Mouse (Mus musculus): Measurements from ENCODE around the gene Ephb2. TPM values are rescaled to one million over a fixed set of nuclear protein-coding genes. Genes with fewer than 3 reads are reported as not detected.
A peak's percentile ranks its signal among the peaks of the same experiment; 100 is the strongest.

Ephb2 gene
- total RNA-seq, 2 experiments from 2014 or later, result 14.9 to 16.1 TPM

- peak; percentile 43 to 72 for DNase-seq (ENCODE audit: low spot score in 2 of 2)
Observed at GRCm38 (mm10) chr4:136665068-136665467, 170.7 kb downstream of the Ephb2 start.

GRCm38 (mm10) chr4:136657914-136658313 is 177.9 kb downstream of the Ephb2 start:
- DNase-seq (ENCODE audit: low spot score in 2 of 2), result no peak

- no peak for DNase-seq (ENCODE audit: low spot score in 2 of 2)
Observed at GRCm38 (mm10) chr4:136653692-136654234, 182.0 kb downstream of the Ephb2 start.

GRCm38 (mm10) chr4:136653019-136653418 is 182.8 kb downstream of the Ephb2 start:
- DNase-seq (ENCODE audit: low spot score in 2 of 2), result no peak

GRCm38 (mm10) chr4:136652528-136652910 is 183.3 kb downstream of the Ephb2 start:
- DNase-seq (ENCODE audit: low spot score in 2 of 2), result no peak

- DNase-seq (ENCODE audit: low spot score in 2 of 2), result peak in 1 of 2 experiments; percentile 22
Observed at GRCm38 (mm10) chr4:136651882-136652527, 183.8 kb downstream of the Ephb2 start.

- no peak for DNase-seq (ENCODE audit: low spot score in 2 of 2)
Observed at GRCm38 (mm10) chr4:136651357-136651811, 184.4 kb downstream of the Ephb2 start.

- no peak for DNase-seq (ENCODE audit: low spot score in 2 of 2)
Observed at GRCm38 (mm10) chr4:136650261-136650660, 185.5 kb downstream of the Ephb2 start.

GRCm38 (mm10) chr4:136649480-136650196 is 186.2 kb downstream of the Ephb2 start:
- peak in 1 of 2 experiments; percentile 35 for DNase-seq (ENCODE audit: low spot score in 2 of 2)

GRCm38 (mm10) chr4:136648922-136649479 is 186.8 kb downstream of the Ephb2 start:
- peak; percentile 86 to 94 for DNase-seq (ENCODE audit: low spot score in 2 of 2)

- DNase-seq (ENCODE audit: low spot score in 2 of 2), result no peak
Observed at GRCm38 (mm10) chr4:136638890-136639289, 196.9 kb downstream of the Ephb2 start.

- no peak for DNase-seq (ENCODE audit: low spot score in 2 of 2)
Observed at GRCm38 (mm10) chr4:136638230-136638750, 197.5 kb downstream of the Ephb2 start.

GRCm38 (mm10) chr4:136637563-136638229 is 198.1 kb downstream of the Ephb2 start:
- peak; percentile 67 to 81 for DNase-seq (ENCODE audit: low spot score in 2 of 2)

GRCm38 (mm10) chr4:136636983-136637562 is 198.7 kb downstream of the Ephb2 start:
- DNase-seq (ENCODE audit: low spot score in 2 of 2), result no peak

- DNase-seq (ENCODE audit: low spot score in 2 of 2), result no peak
Observed at GRCm38 (mm10) chr4:136636511-136636910, 199.3 kb downstream of the Ephb2 start.

GRCm38 (mm10) chr4:136635995-136636394 is 199.8 kb downstream of the Ephb2 start:
- no peak for DNase-seq (ENCODE audit: low spot score in 2 of 2)

GRCm38 (mm10) chr4:136631237-136631994 is 204.4 kb downstream of the Ephb2 start:
- peak in 1 of 2 experiments; percentile 24 for DNase-seq (ENCODE audit: low spot score in 2 of 2)

GRCm38 (mm10) chr4:136626590-136626989 is 209.2 kb downstream of the Ephb2 start:
- DNase-seq (ENCODE audit: low spot score in 2 of 2), result no peak

GRCm38 (mm10) chr4:136622388-136622787 is 213.4 kb downstream of the Ephb2 start, which contains the start of gene Lactbl1:
Lactbl1 (plus strand) TSS chr4:136622621.
- DNase-seq (ENCODE audit: low spot score in 2 of 2), result no peak

- no peak for DNase-seq (ENCODE audit: low spot score in 2 of 2)
Observed at GRCm38 (mm10) chr4:136621956-136622355, 213.8 kb downstream of the Ephb2 start.

Measured in left cerebral cortex, adult 18-20 months (tissue).